Mouse (Mus musculus): ENCODE measurements at regions not wholly inside any gene's neighbourhood (a gene's known extent, or its start where the extent isn't known, plus 50 kb on each side); places are given as distances from the start of the nearest gene placed in this dataset.

- DNase-seq = peak; percentile 19
These were observed 77.7 kb upstream of the Vmn2r25 start for GRCm38 (mm10) chr6:123930951-123931350.

- DNase-seq = no peak
These were observed 84.7 kb upstream of the Vmn2r25 start for GRCm38 (mm10) chr6:123937930-123938329.

GRCm38 (mm10) chr6:123961321-123961720 lies 63.0 kb upstream of the Vmn2r26 start:
- no peak for DNase-seq

- DNase-seq = no peak
These were observed 53.2 kb upstream of the Vmn2r26 start for GRCm38 (mm10) chr6:123971180-123971579.
